Mouse (Mus musculus) thymus, adult 2 months (tissue): ENCODE measurements around the gene Tsks.

ENCODE experiments used
- CTCF ChIP-seq: fragments of 200-500 bp; IDR thresholded peaks from 2 replicates; pipeline ENCODE4 v1.5.1; 2012; ENCODE audit warnings: mild to moderate bottlenecking, control low read depth, low read length, moderate library complexity, borderline replicate concordance; ENCODE audit not compliant: control insufficient read depth, poor library complexity, insufficient read depth; ENCODE audit errors: extremely low read depth
- POLR2A ChIP-seq: fragments of 200-500 bp; IDR thresholded peaks from 2 replicates; pipeline ENCODE4 v1.6.1; 2012; ENCODE audit warnings: mild to moderate bottlenecking, low read length, control low read depth, moderate library complexity; ENCODE audit not compliant: control insufficient read depth, poor library complexity, insufficient read depth; ENCODE audit errors: extremely low read depth

DNA sequence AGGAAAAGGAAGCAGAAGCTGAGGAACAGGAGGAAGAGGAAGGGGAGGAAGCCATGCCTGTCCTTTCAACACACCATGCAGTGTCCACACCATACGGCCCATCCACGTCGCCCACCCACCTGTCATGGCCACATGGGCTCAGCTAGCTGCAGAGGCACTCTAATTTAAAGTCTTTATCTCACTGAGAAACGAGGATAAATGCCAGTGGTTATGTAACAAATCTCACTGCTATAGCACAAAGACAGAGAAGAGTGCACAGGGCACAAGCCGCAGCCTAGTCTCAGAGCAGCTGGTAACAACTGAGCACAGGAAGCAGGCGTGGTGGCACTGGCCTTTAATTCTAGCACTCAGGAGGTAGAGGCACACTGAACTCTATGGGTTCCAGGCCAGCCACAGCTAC lies 6.9 kb downstream of the Tsks start:
- no peak for TF ChIP-seq CTCF
- no peak for TF ChIP-seq POLR2A
